Mouse (Mus musculus) neutrophil, adult 5-6 weeks (primary cell): Measurements from ENCODE around the gene Mepe. TPM values are rescaled to one million over a fixed set of nuclear protein-coding genes. Genes with fewer than 3 reads are reported as not detected.
A peak's percentile ranks its signal among the peaks of the same experiment; 100 is the strongest.

ENCODE experiments used
- ATAC-seq: fragments of 151-379, 151-347 bp; 2 replicates; pipeline ENCODE4 v1.8.0; 2017; ENCODE audit warnings: mild to moderate bottlenecking, moderate TSS enrichment; ENCODE audit not compliant: insufficient number of reproducible peaks, poor library complexity, low FRiP score, severe bottlenecking; ENCODE audit errors: extremely low read depth
- total RNA-seq: library from RNA; stranded (forward); fragments of 200-1000 nt; gene quantifications from 2 replicates; pipeline ENCODE4 v1.2.3, GENCODE M21; 2017

The Mepe gene
- not detected in 2 replicates for total RNA-seq

DNA sequence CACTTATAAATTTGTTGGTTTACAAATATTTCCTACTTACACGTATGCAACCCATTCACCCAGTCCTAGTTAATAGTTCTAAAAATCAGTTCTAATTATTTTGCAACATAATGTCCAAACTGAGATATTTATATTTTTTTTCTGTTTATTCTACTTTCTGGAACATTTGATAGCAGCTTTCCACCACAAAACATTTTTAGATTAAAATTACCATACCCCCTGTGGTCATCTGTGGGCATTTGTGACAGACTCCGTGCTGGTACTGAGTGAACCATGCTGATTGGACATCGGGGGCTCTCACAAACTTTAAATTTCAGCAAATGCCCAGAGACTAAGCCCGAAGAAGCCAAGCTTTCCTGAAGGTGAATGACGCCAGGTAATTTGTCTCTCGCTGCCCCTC, at the start of gene Mepe:
Gene Mepe, plus strand, starts transcription at position 301 of the 400 bp plus-strand sequence.
- no peak for ATAC-seq

DNA sequence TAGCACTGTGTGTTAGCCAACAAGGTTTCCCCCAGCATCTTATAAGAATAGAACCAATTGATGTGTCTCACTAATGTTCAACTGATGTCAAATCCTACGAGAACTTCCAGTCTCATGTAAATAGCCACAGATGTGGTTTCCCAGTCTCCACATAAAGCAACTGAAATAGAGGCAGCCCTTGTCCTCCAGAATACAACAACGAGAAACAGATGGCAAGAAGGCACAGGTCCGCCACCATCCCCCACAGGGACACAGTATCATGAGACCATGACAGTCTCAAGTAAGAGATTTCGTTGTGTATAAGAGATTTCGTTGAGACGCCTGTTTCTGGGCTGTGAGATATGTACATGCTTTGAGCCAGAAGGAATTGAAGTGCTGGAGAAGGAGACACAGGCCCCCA, 30.9 kb upstream of the Mepe start:
- no peak for ATAC-seq

DNA sequence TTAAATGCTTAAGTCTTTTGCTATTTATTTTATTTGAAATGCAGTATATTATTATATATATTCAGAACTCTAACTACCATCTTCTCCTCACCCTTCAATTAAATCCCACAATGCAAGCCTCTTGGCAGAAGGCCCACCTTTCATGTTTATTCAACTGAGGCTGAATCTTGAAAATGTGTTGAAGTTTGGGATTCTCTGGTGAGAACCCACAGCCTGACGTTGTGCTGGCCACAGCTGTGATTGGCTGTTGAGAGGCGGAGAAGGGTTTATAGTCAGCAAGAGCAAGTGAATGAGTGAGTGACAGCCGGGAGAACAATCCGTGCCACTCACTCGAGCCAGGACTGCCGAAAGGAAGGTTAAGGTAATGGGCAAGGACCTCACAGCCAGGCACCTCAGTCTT, 26.1 kb upstream of the Mepe start, which contains the start of gene Ibsp:
Gene Ibsp, plus strand, starts transcription at position 178 of the 400 bp plus-strand sequence.
- no peak for ATAC-seq

DNA sequence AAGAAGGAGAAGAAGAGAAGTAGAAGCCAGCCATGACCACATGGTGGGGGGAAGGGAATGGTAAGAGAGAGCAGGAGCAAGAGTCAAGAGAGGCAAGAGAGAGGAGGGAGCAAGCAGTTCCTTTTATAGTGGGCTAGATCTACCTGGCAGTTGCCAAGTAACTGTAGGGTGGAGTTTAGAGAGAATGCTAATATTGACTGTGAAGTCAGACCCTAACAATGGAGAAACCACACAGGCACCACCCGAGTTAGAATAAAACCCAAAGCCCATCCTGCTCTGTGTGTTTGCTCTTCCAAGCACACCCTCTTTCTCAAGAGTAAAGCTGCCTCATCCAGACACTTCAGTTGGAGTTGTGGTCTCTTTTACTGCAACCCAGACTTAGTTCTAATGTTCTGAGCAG, 11.1 kb upstream of the Mepe start:
- no peak for ATAC-seq

DNA sequence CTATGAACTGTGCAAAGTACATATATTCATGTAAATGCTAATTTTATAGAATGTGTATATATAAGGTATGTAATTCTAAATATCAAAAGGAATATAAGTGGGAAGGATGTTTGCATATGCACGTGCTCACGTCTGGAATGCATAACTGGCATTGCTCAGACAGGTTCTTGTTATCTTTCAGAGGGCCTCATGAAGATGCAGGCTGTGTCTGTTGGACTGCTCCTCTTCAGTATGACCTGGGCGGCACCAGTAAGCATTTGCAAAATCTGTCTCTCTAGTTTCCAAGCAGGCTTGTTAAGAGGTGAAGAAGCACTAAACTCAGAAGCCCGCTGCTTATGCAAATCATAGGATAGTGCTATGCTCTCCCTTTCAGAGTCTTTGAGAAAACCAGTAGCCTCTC, 1.8 kb downstream of the Mepe start:
- no peak for ATAC-seq

DNA sequence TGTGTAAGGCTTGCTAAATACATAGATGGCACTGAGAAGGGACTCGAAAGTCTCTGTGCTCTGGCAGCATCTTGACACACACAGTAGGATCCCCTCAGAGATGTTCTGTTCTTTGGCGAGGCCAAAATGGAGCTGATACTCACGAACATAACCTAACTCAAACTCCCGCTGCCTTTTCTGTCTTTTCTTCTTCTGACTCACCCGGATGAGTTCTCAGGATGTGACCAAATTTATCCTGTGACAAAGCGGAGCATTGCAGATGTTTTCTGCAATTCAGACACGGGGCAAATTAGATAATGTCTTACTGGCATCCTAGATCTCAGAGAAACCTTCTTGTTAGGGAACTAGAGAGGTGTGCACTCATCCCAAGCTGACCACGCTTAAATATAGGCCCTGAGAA, 2.3 kb downstream of the Mepe start:
- no peak for ATAC-seq

DNA sequence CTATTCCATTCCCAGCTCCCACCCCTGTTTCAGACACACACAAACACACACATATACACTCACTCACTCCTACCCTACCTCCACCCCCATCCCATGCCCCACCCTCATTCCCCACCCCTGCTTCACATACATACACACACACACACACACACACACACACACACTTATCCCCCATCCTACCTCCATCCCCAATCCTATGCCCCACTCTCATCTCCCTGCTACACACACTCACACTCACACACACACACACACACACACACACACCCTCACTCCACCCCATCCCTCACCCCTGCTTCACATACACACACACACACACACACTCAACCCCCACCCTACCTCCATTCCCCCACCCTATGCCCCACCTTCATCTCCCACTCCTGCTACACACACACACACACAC, 2.7 kb downstream of the Mepe start:
- ATAC-seq = no peak

DNA sequence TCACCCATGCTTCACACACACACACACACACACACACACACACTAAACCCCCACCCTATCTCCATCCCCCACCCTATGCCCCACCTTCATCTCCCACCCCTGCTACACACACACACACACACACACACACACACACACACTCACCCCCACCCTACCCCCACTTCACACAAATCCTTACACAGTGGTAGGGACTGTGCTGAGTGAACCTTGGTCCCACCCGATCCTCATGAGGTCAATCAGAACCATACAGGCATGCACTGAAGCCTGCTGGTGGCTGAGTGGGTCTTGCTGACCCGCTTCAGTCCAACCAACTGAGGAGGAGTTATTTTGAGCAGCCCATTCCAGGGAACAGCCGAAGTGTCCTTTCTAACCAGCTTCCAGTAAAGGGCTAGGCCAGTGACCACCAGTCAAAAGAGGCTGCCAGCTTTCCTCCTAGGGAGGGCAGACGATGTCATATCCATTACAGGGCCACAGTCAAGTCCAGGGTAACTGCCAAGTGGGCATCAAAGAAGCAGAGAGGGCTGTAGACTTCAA, 3.3 kb downstream of the Mepe start:
- no peak for ATAC-seq

DNA sequence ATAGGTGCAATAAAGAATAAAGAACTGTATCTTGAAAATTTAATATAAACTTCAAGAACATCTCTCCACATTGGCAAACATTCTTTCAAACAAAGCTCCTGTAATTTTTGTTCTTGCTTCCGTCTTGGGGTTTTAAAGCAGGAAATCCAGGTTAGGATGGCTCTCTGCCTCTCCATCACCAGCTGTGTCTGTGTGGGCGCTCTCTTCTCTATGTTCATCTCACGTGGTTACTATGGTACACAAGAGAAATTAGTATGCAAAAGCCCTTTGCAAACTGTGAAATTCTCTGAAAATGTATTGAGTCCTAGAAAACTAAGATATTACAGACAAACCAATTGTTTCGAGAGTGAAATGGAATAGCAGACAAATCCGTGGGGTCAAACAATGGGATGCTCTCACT, 4.3 kb downstream of the Mepe start:
- ATAC-seq = no peak

DNA sequence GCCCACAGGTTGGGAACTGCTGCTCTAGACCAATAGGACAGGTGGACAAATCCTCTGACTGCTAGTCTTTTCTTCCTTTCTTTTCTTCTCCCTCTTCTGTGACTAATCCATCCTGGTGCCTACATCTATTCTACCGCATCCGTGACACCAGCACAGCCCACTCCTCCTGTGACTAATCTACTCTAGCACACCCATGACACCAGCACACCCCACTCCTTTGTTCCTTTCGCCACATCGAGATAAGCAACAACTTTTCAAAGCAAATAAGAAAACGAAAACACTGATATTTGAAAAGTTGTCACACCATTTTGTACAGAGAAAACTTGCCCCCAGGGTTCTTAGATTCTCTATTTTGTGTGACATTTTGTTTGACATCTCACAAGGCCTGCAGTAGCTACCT, 5.0 kb downstream of the Mepe start:
- no peak for ATAC-seq

DNA sequence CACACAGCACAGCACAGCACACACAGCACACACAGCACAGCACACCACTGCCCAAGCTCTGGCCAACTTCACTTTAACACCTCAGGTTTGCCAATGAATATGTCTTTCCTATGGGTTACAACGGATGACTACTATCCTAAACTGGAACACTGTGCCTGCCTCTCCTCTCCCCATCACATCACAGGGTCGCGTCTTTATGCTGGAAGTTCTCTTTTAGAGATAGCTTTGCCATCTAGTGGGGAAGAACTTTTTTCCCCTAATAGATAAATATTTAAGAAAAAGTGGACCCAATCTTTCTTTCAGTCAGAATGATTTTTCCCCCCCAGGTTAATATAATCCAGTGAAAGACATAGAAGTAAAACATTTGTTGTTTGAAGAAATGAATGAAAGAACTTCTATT, 7.2 kb downstream of the Mepe start:
- ATAC-seq = no peak

DNA sequence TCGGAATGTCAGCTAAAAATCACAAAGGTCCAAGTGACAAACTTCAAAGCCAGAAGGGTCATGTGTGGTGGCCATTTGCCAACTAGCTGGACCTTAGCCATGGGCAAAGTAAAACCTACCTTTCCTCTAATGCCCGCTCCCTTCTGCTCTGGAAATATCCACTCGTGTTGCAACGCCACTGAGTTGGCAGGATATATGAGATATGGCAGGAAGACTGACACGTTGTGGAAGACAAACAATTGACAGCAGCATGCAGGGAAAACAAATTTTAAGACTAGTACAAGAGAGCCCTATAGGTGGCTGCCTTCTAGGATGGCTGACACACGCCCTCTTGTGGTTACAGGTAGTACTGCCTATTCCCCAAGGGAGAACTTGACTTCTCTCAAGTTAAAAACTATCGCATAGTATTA, 8.1 kb downstream of the Mepe start:
- ATAC-seq = peak; percentile 16; the same call in 1 of the 2 replicates

DNA sequence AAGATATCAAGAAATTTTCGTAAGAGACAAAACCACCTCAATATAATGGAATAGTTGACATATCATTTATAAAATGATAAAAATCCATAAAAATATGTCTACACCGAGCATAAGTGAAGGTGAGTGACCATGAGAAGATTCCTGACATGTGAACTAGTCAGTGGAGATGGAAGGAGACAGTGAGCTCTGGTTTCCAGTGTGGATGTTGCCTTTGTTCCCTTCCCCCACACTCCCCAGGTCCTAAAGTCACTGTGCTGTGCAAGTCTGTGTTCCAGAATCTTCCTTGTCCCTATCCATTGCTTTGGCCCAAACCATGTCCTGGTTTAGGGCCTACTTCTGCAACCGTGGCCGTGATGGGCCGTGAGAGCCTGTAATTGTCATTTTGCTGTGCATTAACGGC, 8.5 kb downstream of the Mepe start:
- ATAC-seq = no peak

DNA sequence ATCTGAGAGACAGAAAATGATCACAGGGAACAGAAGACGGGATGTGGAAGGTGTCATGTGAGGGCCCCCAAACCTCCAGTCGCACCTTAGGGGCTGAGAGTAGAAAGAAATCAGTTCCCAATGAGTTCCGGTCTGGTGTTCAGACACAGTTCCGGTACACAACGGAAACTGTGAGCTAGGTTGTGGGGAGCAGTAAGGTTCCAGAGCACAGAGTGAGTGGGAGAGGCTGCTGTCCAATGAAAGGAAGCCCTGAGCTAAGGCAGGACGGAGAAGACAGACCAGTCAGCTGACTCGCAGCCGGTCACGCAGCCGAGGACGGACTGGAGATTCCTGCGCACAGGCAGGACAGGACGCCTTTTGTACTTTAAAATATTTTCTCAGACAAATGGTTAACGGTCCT, 9.4 kb downstream of the Mepe start:
- ATAC-seq = no peak

DNA sequence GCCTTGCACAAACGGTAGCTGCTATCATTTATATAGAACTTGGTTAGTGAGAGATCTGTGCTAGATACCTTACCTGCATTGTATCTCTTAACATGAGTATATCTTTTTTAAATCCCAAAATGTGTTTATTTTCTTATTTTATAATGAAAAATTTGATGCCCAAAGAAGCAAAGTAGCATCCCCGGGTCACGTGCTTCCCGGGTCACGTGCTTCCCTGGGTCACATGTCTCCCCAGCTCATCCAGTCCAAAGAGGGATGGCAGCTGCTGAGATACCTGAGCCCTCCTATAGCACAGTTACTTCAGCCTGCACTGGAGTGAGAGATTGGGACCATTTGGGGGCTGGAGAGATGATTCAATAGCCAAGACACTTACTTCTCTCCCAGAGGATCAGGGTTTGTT, 10.8 kb downstream of the Mepe start:
- no peak for ATAC-seq

DNA sequence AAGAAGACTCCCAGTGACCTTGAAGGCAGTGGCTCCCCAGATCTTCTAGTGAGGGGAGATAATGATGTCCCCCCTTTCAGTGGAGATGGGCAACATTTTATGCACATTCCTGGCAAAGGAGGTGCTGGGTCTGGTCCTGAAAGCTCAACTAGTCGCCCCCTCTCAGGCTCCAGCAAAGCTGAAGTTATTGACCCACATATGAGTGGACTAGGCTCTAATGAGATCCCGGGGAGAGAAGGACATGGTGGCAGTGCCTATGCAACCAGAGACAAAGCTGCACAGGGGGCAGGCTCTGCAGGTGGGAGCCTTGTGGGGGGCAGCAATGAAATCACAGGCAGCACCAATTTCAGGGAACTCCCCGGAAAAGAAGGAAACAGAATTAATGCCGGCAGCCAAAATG, 12.4 kb downstream of the Mepe start:
- ATAC-seq = no peak

DNA sequence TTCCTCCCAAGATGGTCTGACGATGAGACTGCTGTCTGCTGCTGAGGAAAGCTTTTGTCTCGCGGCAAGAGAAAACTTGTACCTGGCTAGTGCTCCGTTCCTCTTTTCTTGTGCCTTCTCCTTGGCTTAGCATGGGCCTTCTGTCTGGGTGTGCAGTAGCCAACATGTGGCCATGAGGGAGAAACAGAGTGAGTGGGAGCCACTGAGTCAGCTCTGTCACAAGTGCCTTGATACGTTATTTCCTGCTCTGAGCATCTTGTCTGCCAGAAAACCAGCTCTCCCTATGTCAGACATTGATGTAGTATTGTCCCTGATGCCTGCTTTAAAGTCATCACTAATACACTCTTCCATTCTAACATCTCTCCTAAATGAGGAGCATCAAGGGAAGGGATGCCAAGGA, 13.9 kb downstream of the Mepe start:
- ATAC-seq = no peak

DNA sequence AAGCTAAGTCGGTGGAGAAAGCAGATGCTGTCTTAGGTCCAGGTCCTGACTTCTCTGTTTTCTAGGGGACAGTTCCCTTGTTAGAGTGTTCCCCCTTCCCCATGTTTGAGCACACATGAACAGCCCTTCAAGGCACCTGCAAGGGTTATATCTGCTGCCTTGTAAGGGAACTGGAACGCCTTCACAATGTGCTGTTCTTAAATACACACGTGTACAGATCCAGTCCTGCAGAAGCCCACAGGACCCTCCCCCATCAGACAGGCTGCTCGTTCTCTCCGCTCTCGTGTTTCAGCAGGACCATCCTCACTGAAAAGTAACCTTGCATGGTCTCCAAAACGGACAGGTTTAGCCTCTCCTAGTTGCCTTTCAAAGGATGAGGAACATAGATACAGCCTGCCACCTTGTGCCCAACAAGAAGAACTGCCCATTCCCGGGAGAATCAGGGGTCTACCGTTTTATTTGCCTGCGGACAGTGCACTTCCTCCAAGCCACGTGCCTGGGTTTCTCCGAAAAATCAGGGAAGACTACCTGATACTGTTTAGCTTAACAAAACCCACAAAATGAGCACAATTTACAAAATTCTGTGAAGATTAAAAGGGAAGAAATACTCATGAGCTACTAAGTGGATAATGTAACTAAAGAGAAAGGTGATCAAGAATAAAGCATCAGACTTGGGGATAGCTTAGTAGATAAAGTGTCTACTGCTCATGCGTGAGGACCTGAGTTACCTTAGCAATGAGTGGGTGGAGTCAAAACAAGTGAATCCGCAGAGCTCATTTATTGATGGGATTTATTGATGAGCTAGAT, 14.8 kb downstream of the Mepe start:
- no peak for ATAC-seq

DNA sequence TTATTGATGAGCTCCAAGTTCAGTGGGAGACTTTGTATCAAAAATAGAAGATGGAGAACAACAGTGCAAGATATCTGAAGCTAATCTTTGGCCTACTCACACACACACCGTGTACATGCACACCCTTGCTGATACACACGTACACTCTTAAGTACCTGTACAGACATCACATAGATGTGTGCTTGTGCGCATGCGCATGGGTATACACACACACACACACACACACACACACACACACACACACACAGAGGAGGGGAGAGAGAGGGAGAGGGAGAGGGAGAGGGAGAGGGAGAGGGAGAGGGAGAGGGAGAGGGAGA, 15.3 kb downstream of the Mepe start:
- no peak for ATAC-seq

DNA sequence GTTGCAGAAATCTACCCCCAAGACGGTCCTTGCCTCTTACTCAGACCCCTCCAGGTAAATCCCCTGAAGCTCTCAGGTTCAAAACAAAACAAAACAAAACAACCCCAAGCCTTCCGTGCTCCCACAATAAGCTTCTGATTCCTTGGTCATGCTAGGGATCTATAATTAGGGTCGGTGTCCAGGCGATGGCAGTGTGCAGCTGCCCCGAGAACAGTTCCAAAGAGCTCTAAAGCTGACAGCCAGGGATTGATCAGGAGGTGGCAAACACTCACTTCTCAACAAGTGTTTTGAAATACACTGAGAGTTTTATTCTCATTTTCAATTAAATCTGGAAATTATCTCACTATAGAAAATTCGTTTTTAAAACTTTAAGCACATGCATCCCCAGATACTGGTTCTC, 17.8 kb downstream of the Mepe start:
- ATAC-seq = no peak
